Mouse (Mus musculus) granulocyte monocyte progenitor cell, adult 5-6 weeks (primary cell): Measurements from ENCODE around the gene Phldb2. TPM values are rescaled to one million over a fixed set of nuclear protein-coding genes. Genes with fewer than 3 reads are reported as not detected.

Experiments used
- ATAC-seq: replicated peaks from 2 replicates; pipeline ENCODE4 v1.8.0; 2016; ENCODE audit warnings: mild to moderate bottlenecking, moderate TSS enrichment, inconsistent platforms; ENCODE audit not compliant: poor library complexity, severe bottlenecking
- total RNA-seq, 2 experiments: library from RNA; stranded (forward) in 1 of 2; stranded (reverse) in 1 of 2; fragments of 200-712, 200-1000 nt in 1 of 2; fragments of >200 nt in 1 of 2; fragmentation: Nextera tagmentation in 1 of 2; gene quantifications; 2 replicates each; pipeline ENCODE4 v1.2.3; 2014 to 2017

The Phldb2 gene
- total RNA-seq, 2 experiments from 2014 or later, result 1.4 to 4.3 TPM

DNA sequence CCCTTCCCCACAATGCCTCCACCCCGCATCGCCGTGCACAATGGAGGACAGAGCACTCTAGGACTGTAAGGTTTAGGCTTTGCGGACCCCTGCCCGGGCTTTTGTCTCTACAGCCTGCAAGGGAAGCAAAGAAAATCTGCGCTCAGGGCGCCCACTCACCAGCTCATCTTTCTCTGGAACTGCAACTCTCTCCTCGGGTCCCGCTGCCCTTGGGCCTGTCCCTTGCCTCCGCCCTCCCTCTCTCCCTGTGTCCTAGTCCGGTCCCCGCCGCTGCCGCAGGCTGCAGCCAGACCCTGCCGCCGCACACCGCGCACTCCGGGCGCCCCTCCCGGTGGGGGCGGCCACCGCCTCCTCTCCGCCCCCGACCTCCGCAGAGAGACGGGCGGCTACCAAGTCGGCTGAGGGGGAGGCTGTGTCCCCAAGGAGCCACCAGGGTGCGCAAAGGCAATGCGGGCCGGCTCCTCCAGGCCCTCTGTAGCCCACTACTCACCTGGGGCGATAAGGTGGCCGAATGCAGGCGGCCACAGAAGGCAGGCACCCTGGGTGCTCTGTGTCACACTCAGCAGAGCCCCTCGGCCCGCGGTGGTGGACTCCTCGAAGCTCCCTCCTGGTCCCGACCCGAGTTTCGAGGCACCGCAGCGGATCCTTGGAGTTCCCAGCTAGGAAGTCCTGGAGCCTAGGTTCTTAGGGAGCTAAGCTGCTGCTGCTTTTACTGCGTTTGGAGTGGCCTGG is 109.2 kb downstream of the Phldb2 start:
- ATAC-seq, result peak; percentile 95

DNA sequence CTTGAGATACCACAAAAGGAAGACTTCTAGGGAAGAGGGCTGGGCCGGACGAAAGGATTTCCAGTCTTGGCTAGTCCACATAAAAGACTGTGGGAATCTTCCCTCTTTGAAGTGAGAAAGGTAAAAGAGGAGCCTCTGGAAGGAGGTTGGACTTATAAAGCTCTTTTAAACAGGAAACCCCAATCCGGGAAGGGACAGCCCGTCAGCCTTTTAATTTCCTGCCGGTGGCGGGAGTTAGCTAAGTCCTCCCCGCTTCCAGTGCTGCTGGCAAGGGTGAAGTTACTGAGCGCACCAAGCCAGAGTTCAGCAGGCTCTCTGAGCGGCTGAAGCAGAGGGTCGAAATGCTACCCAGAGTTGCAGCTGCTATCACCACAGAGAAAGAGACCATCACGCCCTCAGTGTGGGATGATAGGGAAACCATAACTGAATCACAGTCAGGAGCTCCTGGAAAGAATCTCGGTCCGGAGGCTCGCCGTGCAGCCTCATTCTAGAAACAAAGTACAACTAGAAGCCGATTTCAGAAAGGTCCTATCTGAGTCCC is 110.0 kb downstream of the Phldb2 start:
- ATAC-seq, result peak; percentile 27

DNA sequence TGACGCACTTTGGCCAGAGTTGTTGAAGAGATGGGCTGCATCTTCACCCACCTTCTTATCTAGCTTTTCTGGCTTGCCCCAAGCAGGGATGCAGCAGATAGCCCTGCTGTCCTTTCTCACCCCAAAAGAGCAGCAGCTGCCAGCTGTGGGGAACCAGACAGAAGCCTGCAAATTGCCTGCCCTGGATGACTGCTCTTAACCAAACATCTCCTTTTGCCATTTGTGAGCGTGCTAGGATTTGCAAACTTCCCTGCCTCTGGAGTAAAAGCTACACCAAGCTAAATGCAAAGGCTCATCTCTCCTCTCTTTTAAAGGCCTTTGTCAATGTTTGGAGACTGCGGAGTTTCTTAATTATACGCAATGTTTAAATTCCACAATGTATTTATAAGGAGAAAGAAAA is 111.0 kb downstream of the Phldb2 start:
- no peak for ATAC-seq

DNA sequence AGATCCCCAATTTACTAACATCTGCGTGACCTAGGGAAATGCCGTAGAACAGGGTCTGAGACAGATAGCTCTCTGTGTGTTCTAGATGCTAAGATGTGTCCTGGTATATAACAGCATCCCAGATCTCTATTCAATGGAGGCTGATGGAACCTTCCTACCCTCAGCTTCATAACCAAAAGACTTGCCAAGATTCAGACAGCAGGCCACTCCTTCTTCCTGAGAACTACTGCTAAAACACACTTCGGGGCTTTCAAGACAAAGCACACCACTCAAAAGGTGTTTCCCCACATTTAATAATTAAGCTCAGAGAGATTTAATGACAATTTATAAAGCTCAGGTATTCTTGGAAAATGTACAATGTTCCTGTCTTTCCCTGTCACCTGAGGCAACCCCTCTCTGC is 111.6 kb downstream of the Phldb2 start:
- ATAC-seq, result no peak

DNA sequence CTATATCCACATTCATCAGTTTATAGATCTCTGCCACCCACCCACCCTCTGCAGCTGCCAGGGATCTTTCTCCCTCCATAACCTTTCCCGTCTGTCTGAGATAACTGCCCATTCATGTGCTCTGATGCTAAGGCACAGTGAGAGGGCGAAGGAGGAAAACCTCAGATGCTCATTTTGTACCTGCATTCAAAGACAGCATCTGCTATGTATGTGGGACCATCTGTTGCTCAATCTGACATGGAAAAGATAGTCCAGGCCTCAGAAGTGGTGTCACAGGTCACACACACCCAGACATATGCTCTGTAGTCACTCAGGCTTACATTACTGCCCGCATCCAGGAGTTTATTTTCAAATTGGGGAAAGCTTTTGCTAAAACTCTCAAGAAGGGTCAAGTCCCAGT is 112.4 kb downstream of the Phldb2 start:
- no peak for ATAC-seq

DNA sequence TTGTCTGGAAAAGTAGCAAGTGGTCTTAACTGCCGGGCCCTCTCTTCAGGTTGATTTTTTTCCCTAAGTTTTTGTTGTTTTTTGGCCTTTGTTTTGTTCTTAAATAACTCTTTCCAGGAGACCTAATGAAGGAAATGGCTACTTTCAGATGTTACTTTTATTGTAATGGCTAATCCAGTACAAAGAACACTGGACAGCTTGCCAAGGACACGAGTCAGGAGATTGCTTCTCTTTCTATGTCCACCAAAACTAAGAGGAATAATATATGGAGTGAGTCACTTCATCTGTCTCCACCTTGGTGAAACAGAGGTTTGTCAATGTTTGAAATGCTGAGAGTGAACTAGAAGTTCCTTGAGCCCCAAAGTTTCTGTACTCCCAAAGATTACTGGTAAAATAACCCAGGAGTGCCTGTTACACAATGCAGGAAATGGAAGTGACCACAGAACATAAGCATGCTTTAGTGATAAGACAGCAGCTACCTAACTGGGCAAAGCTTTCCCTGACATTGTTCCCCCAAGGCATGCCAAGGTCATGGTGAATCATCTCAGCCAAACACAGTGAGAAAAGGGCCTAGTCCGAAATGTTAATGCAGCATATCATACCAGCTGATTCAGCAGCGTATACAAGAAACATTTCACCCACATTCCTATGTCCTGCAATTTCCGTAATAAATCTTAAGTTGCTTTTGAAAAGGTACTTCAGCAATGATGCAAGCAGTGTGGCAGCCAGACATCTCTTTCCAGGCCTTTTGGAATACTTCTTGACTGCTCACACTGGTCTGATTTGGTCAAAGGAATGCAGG is 115.7 kb downstream of the Phldb2 start:
- peak; percentile 69 for ATAC-seq

DNA sequence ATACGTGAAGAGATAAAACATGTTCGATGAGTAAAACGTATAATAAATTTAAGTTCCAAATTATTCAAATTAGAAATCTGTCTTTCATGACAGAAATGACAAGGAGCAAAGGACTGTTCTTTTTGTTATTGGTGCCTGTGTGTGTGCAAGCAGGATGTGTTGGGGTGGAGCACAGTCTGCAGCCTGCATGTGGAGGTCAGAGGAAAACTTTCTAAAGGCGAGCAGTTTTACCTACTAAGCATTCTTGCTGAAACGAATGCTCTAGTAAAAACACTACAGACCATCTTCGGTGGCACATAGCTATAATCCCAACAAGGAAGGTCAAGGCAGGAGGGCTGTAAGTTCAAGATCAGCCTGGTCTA is 120.7 kb downstream of the Phldb2 start:
- no peak for ATAC-seq

DNA sequence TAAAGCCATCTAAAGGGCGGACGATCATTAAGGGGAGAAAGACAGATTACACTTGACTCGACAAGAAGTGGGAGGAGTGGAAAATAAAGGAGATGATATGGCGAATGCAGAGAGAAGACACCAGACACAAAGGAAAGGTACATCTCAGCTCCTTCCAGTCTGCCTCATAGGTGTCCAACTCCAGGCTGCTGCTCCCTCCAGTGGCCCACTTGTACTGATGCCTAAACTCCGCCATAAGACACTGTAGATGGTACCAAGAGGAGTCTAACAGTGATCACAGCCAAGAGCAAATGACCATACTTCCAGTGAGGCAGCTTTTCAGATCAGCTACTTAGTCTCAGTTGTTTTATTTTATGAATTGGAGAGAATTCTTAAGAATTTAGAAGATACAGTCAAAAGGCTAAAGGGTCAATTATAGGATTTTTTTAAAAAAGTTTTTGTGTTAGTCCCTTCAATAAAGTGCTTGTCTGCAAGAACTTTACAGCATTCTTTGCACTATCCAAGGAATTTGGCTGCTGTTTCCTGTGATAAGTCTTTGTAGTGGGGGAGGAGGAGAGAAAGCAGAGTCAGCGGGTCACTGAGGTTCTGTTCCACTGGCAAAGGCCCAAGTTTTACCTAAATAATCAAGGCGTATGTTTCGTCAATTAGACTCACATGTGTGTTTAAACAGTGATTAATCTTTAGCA is 121.2 kb downstream of the Phldb2 start:
- no peak for ATAC-seq

DNA sequence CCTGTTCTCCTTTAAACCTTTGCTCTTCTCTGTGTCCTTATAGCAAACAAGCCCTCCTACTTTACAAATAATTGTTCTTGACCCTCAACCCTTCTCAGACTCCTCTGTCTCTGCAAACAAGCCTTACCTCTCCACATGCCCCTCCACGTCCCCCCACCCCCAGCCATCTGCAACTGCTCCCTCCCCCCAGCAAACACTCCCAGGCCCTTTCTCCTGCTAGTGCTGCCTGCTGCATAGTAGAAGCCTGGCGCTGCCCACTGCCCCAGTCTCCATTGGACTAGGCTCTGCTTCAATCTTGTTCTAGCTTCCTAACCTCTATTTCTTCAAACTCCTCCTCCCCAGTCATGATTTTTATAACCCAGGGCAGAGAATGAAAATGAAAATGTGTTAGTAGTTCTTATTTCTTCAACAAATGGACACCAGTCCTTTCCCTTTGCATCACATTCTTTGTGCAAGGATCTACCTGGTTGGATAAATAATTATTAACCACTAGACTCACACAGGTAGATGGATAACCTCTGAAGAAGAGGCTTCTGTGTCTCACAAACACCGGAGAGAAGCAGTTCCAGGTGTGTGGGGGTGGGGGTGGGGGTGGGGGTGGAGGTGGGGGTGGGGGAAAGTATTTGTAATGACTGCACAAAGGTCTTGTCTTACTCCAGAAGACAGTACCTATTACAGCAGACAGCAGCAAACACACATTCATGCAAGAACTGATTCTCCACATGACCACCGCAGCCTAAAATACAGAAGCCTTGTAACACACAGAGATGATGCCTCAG is 122.1 kb downstream of the Phldb2 start:
- ATAC-seq, result no peak

DNA sequence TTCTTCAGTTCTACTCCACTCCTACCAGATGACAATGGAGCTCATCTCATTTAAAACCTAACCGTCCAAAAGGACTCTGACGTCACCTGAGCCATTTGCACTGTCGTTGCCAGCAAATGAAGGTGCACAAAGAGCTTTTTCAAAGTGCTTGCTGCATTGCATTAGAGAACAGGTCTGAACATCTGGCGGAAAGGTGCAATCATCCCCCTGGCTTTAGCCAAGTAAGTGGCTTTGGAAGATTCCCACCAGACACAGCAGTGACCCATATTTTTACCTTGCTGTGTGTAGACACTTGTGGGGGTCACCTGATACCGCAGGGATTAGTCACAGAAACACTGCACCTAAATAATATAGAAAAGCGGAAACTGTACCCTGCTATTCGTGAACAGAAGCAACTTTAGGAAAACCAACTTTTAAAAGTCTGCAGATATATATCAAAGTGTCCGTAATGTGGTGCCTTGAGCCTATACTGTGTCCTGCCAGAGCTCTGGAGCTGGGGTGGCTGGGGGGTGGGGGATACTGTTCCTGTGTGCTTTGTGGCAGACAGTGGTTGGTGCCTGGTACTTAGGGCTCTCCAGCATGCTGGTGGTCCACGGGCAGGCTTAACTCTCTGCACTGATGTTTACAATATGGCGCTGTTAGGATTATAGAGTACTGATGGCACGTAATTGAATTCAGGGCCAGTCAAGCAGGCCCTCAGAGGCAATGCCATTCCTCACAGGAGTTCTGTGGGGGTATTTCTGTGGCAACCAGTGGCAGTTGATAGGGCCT is 123.1 kb downstream of the Phldb2 start:
- no peak for ATAC-seq

DNA sequence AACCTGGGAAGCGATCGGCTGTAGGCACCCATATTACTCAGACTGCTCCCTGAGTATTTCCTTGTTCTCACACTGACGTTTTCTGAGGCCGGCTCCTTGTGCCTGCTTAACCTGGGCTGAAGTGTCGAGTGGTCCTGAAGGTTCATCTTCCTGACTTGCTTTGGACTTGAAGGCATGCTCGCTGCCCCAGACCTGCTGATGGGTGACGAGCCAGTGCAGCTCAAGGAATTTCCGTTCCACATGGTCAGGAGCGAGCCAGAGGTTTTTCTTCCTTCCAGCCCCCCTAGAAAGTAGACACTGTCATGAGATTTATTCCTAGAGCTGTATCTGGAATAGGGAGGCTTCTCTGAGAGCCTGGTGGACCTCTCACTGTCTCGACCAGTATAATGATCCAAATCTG is 128.1 kb downstream of the Phldb2 start:
- ATAC-seq, result no peak

DNA sequence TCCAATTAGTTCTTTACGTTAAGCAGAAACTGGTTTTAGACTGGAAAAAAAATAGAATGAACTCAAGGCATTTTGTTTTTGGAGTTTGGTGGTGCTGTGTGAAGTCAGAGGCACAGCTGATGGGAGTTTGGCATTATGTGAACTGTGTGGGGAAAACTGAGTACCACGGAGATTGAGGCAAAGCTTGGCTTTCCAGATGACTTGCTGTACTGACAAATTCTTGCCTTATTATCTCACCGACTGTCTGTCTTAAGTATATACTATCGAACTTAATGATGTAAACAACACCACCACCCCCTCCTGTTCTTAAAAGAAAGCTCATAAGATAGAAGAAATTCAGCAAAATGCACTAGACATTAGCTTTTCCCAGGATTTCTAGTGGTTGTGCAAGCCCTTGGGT is 129.4 kb downstream of the Phldb2 start:
- no peak for ATAC-seq

DNA sequence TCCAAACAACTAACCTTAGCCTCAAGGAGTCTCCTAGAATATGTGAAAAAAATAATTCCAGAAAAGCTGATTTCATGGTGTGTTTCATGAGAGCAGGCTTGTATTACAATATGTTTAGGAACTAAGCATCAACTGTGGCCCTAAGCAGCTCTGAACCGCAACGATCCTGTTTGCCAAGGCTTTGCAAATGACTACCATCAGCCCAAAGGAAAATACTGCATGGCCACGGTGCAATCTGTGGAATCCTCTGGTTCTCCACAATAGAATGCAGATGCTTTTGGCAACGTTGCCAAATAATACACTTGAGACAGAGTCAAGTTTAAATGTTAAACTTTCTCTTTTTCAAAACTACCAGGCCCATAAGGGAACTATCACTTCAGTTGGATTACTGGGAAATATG is 133.5 kb downstream of the Phldb2 start:
- no peak for ATAC-seq

DNA sequence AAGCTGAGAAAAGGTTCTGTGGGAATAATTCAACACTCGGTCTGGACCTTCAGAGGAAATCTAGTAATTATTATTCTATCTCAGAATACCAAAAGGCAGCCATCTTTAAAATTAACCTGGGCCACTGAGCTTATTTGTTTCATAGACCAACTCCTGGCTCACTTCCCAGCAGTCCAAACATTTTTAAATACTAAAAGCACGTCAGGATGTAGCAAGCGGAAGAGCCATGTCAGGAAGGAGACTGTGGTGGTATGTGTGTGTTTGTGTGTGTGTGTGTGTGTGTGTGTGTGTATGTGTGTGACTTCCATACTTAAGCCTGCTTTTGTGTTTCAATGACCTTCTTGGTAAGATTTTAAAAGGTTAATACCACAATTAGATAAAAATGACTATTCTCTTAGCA is 135.6 kb downstream of the Phldb2 start:
- no peak for ATAC-seq

DNA sequence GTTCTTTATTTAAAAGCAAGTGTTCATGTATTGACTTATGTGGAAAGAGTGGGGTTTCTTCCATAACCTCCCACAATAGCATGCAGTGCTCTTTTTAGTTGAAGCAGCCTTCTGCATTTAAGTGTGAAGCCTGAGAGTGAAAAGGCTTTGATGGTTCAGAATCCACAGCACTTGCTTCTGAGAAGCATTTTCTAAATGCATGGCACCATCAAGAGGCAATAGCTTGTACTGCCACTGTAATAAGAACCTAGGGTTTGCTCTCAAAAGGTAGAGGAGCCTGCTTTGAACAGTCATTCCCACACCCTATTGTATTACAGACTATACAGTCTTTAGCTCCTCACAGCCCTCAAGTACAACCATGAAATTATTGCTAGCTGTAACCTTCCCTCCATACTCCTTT is 136.7 kb downstream of the Phldb2 start:
- no peak for ATAC-seq

DNA sequence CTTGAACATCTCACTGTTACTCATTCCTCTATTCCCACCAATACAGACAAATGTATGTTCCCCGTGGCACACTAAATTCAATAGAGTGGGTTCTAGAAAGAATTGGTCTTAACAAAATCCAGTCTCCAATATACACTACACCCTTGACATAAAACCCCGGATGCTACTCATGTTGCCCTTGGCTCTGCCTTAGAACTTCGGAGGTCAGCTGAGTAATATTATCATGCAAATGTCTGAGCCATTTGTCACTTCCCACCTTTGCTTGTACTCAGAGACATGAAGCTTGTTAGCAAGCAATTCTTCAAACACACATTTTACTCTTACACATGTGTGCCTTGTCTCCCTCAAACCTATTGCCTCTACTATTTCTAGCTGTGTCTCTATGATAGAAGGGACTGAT is 138.8 kb downstream of the Phldb2 start:
- ATAC-seq, result no peak

DNA sequence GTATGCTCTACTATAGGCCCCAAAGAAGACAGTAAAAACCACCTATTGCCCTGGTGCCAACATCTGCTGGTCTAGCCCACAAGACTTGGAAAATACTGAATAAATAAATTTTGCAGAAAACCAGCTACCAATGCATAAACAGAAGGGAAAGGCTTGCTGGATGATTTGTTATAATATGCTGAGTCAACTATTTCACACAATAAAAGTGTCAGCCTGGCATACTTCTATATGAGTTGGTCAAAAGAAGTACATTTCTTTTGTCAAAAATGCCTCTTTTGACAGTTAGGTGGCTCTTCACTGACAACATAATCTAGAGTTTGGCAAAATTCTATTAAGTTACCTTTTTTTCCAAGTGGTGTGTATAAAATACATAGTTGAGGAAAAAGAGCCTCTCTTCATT is 141.6 kb downstream of the Phldb2 start:
- no peak for ATAC-seq

DNA sequence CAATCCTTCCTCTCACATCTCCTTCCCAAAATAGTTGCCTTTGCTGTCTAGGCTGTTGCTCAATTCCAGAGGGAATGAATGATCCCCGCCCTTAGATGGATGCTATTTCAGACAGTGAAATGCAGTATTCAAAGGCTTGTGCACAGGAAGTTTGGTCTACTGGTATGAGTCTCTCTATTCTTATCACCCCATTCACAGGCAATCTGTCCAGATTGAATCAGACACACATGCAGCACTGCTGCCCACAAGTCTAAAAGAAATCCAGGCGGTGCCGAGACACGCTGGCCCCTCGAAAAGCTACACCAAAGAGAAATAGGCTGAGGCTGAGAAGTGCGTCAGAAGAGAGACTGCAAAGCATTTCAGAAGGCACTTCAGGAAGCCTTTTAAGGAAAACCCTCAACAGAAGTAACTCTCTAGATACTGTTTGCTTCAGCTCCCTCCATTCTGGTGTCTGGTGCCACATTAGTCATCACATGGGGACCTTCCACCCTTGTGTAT is 142.5 kb downstream of the Phldb2 start:
- ATAC-seq, result no peak

DNA sequence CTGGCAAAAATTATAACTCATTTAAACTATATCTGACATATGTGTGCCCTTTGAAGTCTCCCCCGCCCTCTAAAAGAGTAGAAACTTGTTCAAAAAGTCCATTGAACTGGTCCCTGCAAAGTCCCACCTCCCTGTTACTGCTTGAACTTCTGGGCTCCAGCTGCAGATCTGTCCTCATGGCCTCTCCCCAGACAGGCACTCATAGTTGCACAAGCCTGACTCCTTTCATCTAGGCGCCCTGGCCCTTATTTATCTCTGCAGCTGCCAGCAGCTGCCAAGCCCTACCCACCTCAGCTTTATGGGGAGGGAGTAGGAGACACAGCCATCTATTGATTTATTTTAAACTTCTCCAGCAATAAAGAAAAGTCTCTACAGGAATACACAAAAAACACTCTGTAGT is 143.2 kb downstream of the Phldb2 start:
- ATAC-seq, result no peak

DNA sequence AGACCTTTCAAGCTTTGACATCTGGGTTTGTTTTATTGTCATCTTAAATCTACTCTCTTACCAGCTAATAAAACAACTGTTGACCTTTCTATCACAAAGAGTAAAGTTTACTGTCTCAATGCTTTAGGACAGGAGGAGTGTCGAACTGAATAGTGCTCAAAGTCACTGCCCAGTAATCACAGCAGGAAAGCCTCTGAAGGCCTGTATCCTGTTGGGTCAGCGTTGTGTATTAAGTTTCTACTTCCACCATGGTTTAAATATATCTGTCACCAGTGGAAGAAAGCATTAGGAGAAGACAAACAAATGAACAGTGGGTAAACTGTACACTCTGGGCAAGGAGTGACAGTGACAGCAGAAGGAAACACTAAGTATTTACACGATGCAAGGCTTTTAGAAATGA is 148.7 kb downstream of the Phldb2 start:
- no peak for ATAC-seq
